Mouse (Mus musculus) lung, adult 2 months (tissue): Measurements from ENCODE around the gene Ift122. TPM values are rescaled to one million over a fixed set of nuclear protein-coding genes. Genes with fewer than 3 reads are reported as not detected.

Experiments used
- DNase-seq: peaks from one replicate; pipeline ENCODE4 v3.0.0; 2022
- H3K4me1 ChIP-seq: fragments of 200-500 bp; 2 replicates; pipeline ENCODE4 v1.6.1; 2011; ENCODE audit warnings: low read length; ENCODE audit not compliant: control insufficient read depth, insufficient read depth
- H3K4me3 ChIP-seq: fragments of 200-500 bp; replicated peaks from 2 replicates; pipeline ENCODE3; 2011; ENCODE audit warnings: low read depth, mild to moderate bottlenecking, control low read depth, low read length; ENCODE audit errors: extremely low read depth
- CTCF ChIP-seq: fragments of 200-500 bp; IDR thresholded peaks from 2 replicates; pipeline ENCODE4 v1.5.1; 2011; ENCODE audit warnings: mild to moderate bottlenecking, low read length, control low read depth; ENCODE audit not compliant: insufficient read depth
- POLR2A ChIP-seq: fragments of 200-500 bp; IDR thresholded peaks from 2 replicates; pipeline ENCODE4 v1.6.1; 2011; ENCODE audit warnings: low read depth, mild to moderate bottlenecking, control low read depth, low read length, borderline replicate concordance; ENCODE audit errors: extremely low read depth
- WGBS: fragments of 180-500 bp; shearing (Covaris S2); methylation state at CpG from one replicate; pipeline ENCODE4 v1.1.7; 2018; 5-methylcytosine and 5-hydroxymethylcytosine counted together
- polyA plus RNA-seq: library from polyadenylated mRNA; depleted of rRNA; stranded (reverse); fragments of >200 nt; gene quantifications from 2 replicates; pipeline ENCODE4 v1.2.3, GENCODE M21; 2012; rRNA removed

Gene Ift122
- polyA plus RNA-seq, 1 experiment = 13.4 TPM

DNA sequence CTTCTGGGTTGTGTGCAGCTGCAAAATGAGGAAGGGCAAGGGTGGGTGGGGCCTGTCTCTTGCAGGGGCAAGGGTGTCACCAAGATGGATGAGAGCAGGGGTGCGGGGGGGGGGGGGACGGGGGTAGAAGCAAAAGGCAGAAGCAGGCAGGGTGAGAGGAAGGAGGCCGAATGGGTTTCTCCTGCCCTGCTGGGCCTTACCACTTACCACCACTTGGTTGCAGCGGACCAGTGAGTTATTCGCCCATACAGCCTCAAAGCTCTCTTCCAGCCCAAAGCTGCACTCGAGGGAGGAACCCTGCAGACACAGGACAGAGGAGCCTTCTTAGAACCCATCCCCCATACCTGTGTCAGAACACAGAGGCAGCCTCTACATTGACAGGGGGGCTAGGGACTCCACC lies 116.7 kb downstream of the Ift122 start:
- WGBS = 73% methylated on average over 5 of the region's 6 CpGs
- no peak for TF ChIP-seq CTCF
- TF ChIP-seq POLR2A = no peak
- no peak for DNase-seq
- Histone ChIP-seq H3K4me3 (no peak overlapping the region), H3K4me1 (peaks cover 17% of the 10 kb centered on the region)

DNA sequence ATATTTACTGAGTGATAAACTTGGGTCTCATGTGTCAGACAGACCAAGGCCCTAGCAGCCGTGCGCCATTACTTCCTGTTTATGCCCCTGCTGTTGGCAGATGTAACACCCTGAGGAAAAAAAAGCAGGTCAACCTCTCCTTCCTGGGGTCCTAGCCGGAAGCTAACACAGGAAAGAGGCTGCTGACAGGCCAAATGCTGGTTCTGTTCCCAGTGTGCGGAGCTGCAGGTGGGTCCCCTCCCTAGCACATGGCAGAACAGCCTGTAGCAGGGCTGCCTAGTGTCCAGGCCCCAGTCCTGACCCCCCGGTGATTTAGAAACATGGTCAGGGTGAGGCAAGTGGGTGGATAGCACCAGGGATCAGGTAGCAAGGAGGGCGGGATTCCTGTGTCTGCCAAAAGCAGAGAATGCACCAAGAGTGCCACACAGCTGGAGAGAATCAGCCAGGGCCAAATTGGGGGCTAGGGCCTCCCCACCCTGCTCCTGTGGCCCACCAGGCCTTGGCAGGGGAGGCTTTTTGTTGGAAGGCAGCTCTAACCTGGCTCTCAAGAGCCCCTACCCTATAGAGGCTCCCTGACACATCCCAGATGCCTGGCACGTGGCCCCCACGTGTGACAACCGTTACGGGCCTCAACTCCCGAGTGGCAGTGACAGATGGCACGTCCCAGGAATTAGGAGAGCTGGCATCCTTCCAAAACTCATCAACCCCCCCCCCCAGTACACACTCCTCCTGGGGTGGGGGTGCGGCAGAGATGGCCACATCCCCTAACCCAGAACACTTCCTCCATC lies 118.2 kb downstream of the Ift122 start:
- Histone ChIP-seq H3K4me1 (peaks cover 17% of the 10 kb centered on the region), H3K4me3 (no peak overlapping the region)
- DNase-seq = no peak
- no peak for TF ChIP-seq POLR2A
- TF ChIP-seq CTCF = no peak
- 35% methylated on average over 13 of the region's 13 CpGs for WGBS

DNA sequence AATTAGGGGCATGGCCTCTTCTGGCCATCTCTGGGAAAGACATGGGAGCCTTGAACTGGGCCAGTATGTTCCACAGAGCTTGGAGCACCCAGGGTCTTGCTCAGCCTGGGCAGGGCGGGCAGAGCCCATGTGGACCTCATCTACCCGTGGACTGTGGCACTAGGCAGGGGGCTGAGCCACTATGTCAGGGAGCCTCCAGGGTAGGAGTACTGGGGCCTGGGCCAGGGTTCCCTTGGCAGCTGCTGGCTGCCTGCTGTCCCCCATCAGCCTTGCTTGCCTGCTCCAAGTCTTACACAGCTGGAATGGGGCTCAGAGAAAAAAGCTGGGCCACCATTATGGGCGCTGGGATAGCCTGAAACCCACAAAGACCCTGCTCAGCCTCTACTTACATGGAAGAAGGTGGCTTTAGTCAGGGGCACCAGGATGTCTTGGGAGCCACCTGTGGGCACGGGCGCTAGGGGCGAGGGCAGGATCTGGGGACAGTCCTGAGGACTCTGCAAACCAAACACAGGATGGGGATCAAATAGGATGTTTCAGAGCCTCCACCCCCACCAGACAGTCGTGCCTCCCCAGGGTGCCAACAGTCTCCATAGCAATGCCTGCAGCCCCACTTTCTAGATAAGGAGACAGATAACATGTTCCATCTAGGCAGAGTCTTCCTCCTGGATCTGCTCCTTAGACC lies 119.0 kb downstream of the Ift122 start:
- no peak for DNase-seq
- Histone ChIP-seq H3K4me3 (no peak overlapping the region), H3K4me1 (peaks cover 17% of the 10 kb centered on the region)
- 70% methylated on average over 7 of the region's 7 CpGs for WGBS
- TF ChIP-seq CTCF = no peak
- no peak for TF ChIP-seq POLR2A

DNA sequence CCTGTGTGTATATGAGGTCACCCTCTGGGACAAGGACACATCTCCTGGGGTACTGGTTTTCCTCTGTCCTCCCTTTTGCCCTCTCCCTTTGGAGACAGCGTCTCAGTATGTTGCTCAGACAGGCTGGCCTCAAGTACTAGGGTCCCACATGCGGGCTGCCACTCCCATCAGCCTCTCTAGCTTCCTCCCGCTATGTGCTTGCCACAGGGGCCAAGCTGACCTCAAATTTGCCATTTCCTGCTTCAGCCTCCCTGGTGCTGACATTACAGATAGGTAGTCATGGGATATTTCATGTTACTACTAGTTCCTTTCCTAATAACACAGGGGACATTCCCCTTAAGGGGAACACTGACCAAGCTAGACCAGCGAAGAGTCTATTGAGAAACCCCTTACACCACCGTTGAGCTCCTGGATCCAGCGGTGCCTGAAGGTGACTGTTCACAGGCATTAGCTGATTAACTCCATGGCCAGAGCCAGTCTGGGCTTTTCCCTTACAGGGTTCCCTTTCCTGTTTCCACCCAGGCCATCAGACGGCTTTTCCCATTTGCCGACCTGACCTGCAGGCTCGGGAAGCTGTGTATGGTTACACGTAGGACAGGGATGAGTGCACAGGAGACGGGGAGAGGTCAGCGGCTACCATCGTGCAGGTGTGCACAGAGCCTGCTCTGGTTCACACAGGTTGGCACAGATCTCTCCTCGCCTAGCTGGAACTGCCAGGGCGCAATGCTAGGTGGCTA lies 120.0 kb downstream of the Ift122 start:
- no peak overlapping the region for H3K4me3 ChIP-seq
- peaks cover 13% of the 10 kb centered on the region for H3K4me1 ChIP-seq
- DNase-seq = no peak
- TF ChIP-seq CTCF (no peak), POLR2A (no peak)
- WGBS = 78% methylated on average over 15 of the region's 15 CpGs

DNA sequence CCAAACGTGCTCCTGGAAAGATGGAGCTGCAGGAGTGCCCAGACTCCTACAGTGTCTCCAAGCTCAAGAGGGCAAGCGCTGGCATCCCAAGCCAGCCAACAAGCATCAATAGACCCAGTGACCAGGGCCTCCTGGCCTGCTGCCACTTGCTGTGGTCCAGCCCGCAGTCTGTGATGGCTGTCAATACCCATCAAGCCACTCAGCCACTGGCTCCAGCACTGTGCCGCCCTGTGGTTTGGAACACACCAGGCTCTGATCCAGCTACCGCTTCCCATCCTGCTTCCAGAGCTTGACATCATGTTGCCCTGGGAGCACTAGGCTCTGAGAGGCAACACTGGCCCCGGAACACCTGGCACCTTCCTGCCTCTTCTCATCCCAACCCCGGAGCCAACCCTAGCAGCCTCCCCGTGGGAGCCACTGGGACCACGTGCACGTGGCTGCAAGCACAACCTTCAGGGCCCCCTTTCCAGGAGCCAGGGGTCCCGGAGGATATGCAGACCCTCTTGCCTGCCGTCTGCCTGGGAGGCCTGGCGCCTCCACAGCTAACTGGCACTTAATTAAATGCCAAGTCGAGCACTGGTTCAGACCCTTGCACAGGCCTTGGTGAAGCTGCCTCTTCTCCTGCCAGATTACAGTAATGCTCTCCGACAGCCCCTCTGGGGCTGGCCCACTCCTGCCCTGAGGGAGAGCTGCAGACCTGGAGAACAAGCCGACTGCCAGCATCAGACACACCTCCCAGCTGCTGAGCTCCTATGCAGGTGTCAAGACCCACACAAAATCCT lies 120.8 kb downstream of the Ift122 start:
- 77% methylated on average over 16 of the region's 16 CpGs for WGBS
- TF ChIP-seq POLR2A (no peak), CTCF (no peak)
- Histone ChIP-seq H3K4me1 (peaks cover 11% of the 10 kb centered on the region), H3K4me3 (no peak overlapping the region)
- DNase-seq = no peak

DNA sequence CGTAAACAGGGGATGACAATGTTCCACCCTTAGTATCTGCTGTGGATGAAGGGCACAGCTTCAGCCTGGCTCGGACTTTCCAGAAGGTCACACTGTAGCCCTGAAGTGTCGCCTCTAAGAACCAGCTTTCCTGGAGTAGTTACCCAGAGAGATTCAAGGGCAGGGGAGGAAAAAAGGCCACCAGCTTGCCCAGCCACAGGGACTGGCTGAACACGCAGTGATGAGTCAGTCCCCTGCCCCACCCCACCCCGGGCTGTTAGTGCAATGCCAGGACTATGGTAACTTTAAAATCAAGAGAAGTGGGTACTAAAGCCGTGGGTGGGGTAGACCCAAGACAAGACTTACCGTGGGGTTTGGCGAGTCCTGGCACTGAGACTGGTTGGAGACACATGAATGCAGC lies 122.3 kb downstream of the Ift122 start:
- no peak for TF ChIP-seq CTCF
- TF ChIP-seq POLR2A = no peak
- DNase-seq = no peak
- Histone ChIP-seq H3K4me1 (peaks cover 11% of the 10 kb centered on the region), H3K4me3 (no peak overlapping the region)
- WGBS = 74% methylated on average over 8 of the region's 8 CpGs

Other genes with a start within 250 kb of the Ift122 start
- 98.6 and 131 TPM in 2 replicates for gene Raf1, start 176.8 kb upstream of the Ift122 start, polyA plus RNA-seq
- gene Tmem40, start 91.1 kb upstream of the Ift122 start, polyA plus RNA-seq = 2.2 and 21.5 TPM in 2 replicates
- gene Cand2, start 78.9 kb upstream of the Ift122 start, polyA plus RNA-seq = 5.3 and 8.4 TPM in 2 replicates
- 276 and 321 TPM in 2 replicates for gene Rpl32, start 44.7 kb upstream of the Ift122 start, polyA plus RNA-seq
- 1.7 and 2.0 TPM in 2 replicates for gene Efcab12, start 15.1 kb upstream of the Ift122 start, polyA plus RNA-seq
- gene Mbd4, start 99 bp upstream of the Ift122 start, polyA plus RNA-seq = 1.3 and 2.5 TPM in 2 replicates
- 1.0 and 1.3 TPM in 2 replicates for gene Rho, start 78.3 kb downstream of the Ift122 start, polyA plus RNA-seq
- not detected in 2 replicates for gene H1foo, start 91.5 kb downstream of the Ift122 start, polyA plus RNA-seq
- gene Plxnd1, start 141.5 kb downstream of the Ift122 start, polyA plus RNA-seq = 146 and 185 TPM in 2 replicates